Comparison of ENCODE assay signal across 8 mouse cellular contexts in the genomic region with DNA sequence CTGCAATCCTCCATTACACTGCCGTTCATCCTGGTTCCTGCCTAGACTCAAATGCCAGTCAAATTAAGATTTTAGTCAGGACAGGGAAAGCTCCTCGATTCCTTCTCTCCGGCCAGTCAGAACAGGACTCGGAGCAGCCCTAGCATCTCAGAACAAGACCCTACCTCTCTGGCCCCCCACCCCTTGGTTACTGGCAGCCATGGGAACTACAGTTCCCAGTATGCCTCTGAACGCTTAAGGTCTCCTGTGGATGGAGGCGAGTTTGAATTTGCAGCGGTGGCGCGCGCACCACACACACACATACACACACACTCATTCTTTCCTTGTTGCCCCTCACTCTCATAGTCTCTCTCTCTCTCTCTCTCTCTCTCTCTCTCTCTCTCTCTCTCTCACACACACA. TPM values are rescaled to one million over a fixed set of nuclear protein-coding genes. Genes with fewer than 3 reads are reported as not detected.
DNase-seq lines count a peak whose midpoint lies in the region; ATAC-seq and TF ChIP-seq lines count a peak whose summit lies in the region.

No protein-coding gene starts in this region.

- no peak for TF ChIP-seq POLR2A in brain, embryonic 14.5 days (IDR thresholded peaks at IDR 0.05; ENCODE audit: borderline replicate concordance, extremely low read depth, insufficient read depth, insufficient read length, poor library complexity, severe bottlenecking)

- WGBS in kidney, embryonic 14.5 days, result 34% methylated on average over 10 of the region's 10 CpGs
- 39% methylated on average over 10 of the region's 10 CpGs for WGBS in forebrain, postnatal 0 days
- 22% methylated on average over 10 of the region's 10 CpGs for WGBS in midbrain, embryonic 11.5 days

- DNase-seq in kidney, adult 8-10 months, result no peak
- peak; percentile 62 for DNase-seq in brain, embryonic 14.5 days (ENCODE audit: low read depth)
- peak; percentile 47 for DNase-seq in forebrain, postnatal 0 days
- DNase-seq in midbrain, embryonic 11.5 days (ENCODE audit: low spot score, missing footprints), result no peak
- no peak for DNase-seq in adrenal gland, adult (ENCODE audit: inconsistent age in 2 of 2, low spot score in 1 of 2)
- DNase-seq in adrenal gland, postnatal 36 days, result no peak
- DNase-seq in spleen, adult 12 weeks (ENCODE audit: low spot score), result no peak

- H3K4me2 ChIP-seq in kidney, embryonic 14.5 days (replicated peaks; ENCODE audit: low read depth, low read length), result peak overlapping the region; percentile 47
- peak overlapping the region; percentile 38 for H3K4me2 ChIP-seq in forebrain, postnatal 0 days (ENCODE audit: low read depth)
- peak overlapping the region; percentile 38 for H3K4me2 ChIP-seq in midbrain, embryonic 11.5 days

- no peaks in the 10 kb centered on the region for H3K9me3 ChIP-seq in kidney, embryonic 14.5 days (ENCODE audit: control insufficient read depth, low read length)
- no peaks in the 10 kb centered on the region for H3K9me3 ChIP-seq in forebrain, postnatal 0 days (ENCODE audit: low read length)
- no peaks in the 10 kb centered on the region for H3K9me3 ChIP-seq in midbrain, embryonic 11.5 days (ENCODE audit: control insufficient read depth, low read length)

- peak; percentile 60 for ATAC-seq in kidney, embryonic 14.5 days (ENCODE audit: low FRiP score, low TSS enrichment)
- peak; percentile 80 for ATAC-seq in forebrain, postnatal 0 days
- ATAC-seq in midbrain, embryonic 11.5 days (ENCODE audit: low FRiP score), result peak; percentile 66; the same call in 1 of the 2 replicates

- H3K4me3 ChIP-seq in kidney, embryonic 14.5 days (ENCODE audit: low read length), result peak overlapping the region; percentile 26
- H3K4me3 ChIP-seq in forebrain, postnatal 0 days (ENCODE audit: low read depth, low read length), result peak overlapping the region; percentile 34
- 0 out of 2 replicates have a peak overlapping the region, but pooled peaks have one; percentile 4 for H3K4me3 ChIP-seq in midbrain, embryonic 11.5 days (ENCODE audit: low read depth, low read length)

- no peaks in the 10 kb centered on the region for H3K4me1 ChIP-seq in kidney, embryonic 14.5 days (ENCODE audit: control insufficient read depth, insufficient read depth, low read length)
- H3K4me1 ChIP-seq in forebrain, postnatal 0 days (ENCODE audit: insufficient read depth), result no peaks in the 10 kb centered on the region
- H3K4me1 ChIP-seq in midbrain, embryonic 11.5 days (ENCODE audit: control insufficient read depth, insufficient read depth, low read length), result no peaks in the 10 kb centered on the region; the same call in 1 of the 2 replicates

- no peak overlapping the region for H3K9ac ChIP-seq in kidney, embryonic 14.5 days (ENCODE audit: low read depth, low read length)
- peak overlapping the region; percentile 39 for H3K9ac ChIP-seq in forebrain, postnatal 0 days
- H3K9ac ChIP-seq in midbrain, embryonic 11.5 days (ENCODE audit: low read length), result no peak overlapping the region

- no peaks in the 10 kb centered on the region for H3K27me3 ChIP-seq in kidney, embryonic 14.5 days (ENCODE audit: control insufficient read depth, insufficient read depth, low read length)
- H3K27me3 ChIP-seq in forebrain, postnatal 0 days (ENCODE audit: insufficient read depth, low read length), result no peaks in the 10 kb centered on the region
- peaks cover 3% of the 10 kb centered on the region for H3K27me3 ChIP-seq in midbrain, embryonic 11.5 days (ENCODE audit: control insufficient read depth, insufficient read depth, low read length)

- no peak for TF ChIP-seq CTCF in brain, embryonic 14.5 days (IDR thresholded peaks at IDR 0.05; ENCODE audit: borderline replicate concordance, extremely low read depth, insufficient read depth, insufficient read length)
- TF ChIP-seq CTCF in forebrain, postnatal 0 days (IDR thresholded peaks at IDR 0.05; ENCODE audit: low read depth), result no peak

- no peak overlapping the region for H3K27ac ChIP-seq in kidney, embryonic 14.5 days (ENCODE audit: low read depth, low read length)
- no peak overlapping the region for H3K27ac ChIP-seq in forebrain, postnatal 0 days (ENCODE audit: low read depth, low read length)
- H3K27ac ChIP-seq in midbrain, embryonic 11.5 days (ENCODE audit: low read depth, low read length), result no peak overlapping the region

- H3K36me3 ChIP-seq in kidney, embryonic 14.5 days (ENCODE audit: control insufficient read depth, insufficient read depth, low read length), result no peaks in the 10 kb centered on the region
- no peaks in the 10 kb centered on the region for H3K36me3 ChIP-seq in forebrain, postnatal 0 days (ENCODE audit: insufficient read depth)
- H3K36me3 ChIP-seq in midbrain, embryonic 11.5 days (ENCODE audit: control insufficient read depth, insufficient read depth, low read length), result no peaks in the 10 kb centered on the region

RNA-seq across cellular contexts. Expression of gene Gdpd2, which starts 9.8 kb away (rescaled TPM):
- 1.5 and 2.6 TPM in 2 replicates for polyA plus RNA-seq in kidney, embryonic 14.5 days (2014; fragmentation: Nextera tagmentation; extraction: Ambion mirVana)
- polyA plus RNA-seq in brain, embryonic 14.5 days (2012; rRNA removed), result 51.1 and 52.8 TPM in 2 replicates
- 14.2 and 23.0 TPM in 2 replicates for total RNA-seq in forebrain, postnatal 0 days (2014; rRNA removed)
- polyA plus RNA-seq in forebrain, postnatal 0 days (2015; fragmentation: Nextera tagmentation; extraction: Ambion mirVana), result 10.5 and 21.8 TPM in 2 replicates
- polyA plus RNA-seq in midbrain, embryonic 11.5 days (2014; fragmentation: Nextera tagmentation; extraction: Ambion mirVana), result 13.7 and 19.7 TPM in 2 replicates
- total RNA-seq in adrenal gland, postnatal 36 days (2021), result under 1 TPM; 0.23 TPM

RNA-seq across cellular contexts. Expression of gene Dlg3, which starts 28.1 kb away (rescaled TPM):
- 7.3 and 9.3 TPM in 2 replicates for polyA plus RNA-seq in kidney, embryonic 14.5 days (2014; fragmentation: Nextera tagmentation; extraction: Ambion mirVana)
- 42.6 and 50.8 TPM in 2 replicates for polyA plus RNA-seq in brain, embryonic 14.5 days (2012; rRNA removed)
- 39.0 and 42.1 TPM in 2 replicates for total RNA-seq in forebrain, postnatal 0 days (2014; rRNA removed)
- 2.3 and 2.6 TPM in 2 replicates for polyA plus RNA-seq in forebrain, postnatal 0 days (2015; fragmentation: Nextera tagmentation; extraction: Ambion mirVana)
- 7.5 and 9.7 TPM in 2 replicates for polyA plus RNA-seq in midbrain, embryonic 11.5 days (2014; fragmentation: Nextera tagmentation; extraction: Ambion mirVana)
- 10 to 100 TPM; 39.1 to 43.5 TPM for total RNA-seq in adrenal gland, postnatal 36 days (2021)

Comparison
In these comparisons a context has a peak if more than half of its experiments do, and no peak if none do; other contexts are left out.
1. DNase-seq: peak in brain, embryonic 14.5 days (single experiment) and forebrain, postnatal 0 days (single experiment); none in kidney, adult 8-10 months (0 of 2), midbrain, embryonic 11.5 days (single experiment), adrenal gland, adult (0 of 2), adrenal gland, postnatal 36 days (0 of 2) and spleen, adult 12 weeks (single experiment).
2. Peak in every context shown above with its lines, with median percentiles within 50 percentile points of each other: ATAC-seq, H3K4me2 ChIP-seq and H3K4me3 ChIP-seq.